Mouse (Mus musculus) embryo, embryonic 9.5 days (tissue): ENCODE measurements at regions not wholly inside any gene's neighbourhood (a gene's known extent, or its start where the extent isn't known, plus 50 kb on each side); places are given as distances from the start of the nearest gene placed in this dataset.

Source experiments
- DNase-seq: peaks from one replicate; pipeline ENCODE4 v3.0.0-alpha.2; 2017; ENCODE audit errors: extremely low spot score

- peak; percentile 76 for DNase-seq
Observed at GRCm38 (mm10) chr10:83819266-83819949, 96.7 kb downstream of the 1500009L16Rik start.

- DNase-seq = no peak
Observed at GRCm38 (mm10) chr10:83819950-83820275, 97.2 kb downstream of the 1500009L16Rik start.

- no peak for DNase-seq
Observed at GRCm38 (mm10) chr10:83821089-83821488, 98.4 kb downstream of the 1500009L16Rik start.

- DNase-seq = no peak
Observed at GRCm38 (mm10) chr10:83826105-83826504, 103.4 kb downstream of the 1500009L16Rik start.

GRCm38 (mm10) chr10:83836351-83836750, 113.7 kb downstream of the 1500009L16Rik start:
- no peak for DNase-seq

- no peak for DNase-seq
Observed at GRCm38 (mm10) chr10:83840226-83840625, 117.6 kb downstream of the 1500009L16Rik start.

- no peak for DNase-seq
Observed at GRCm38 (mm10) chr10:83850881-83851280, 128.2 kb downstream of the 1500009L16Rik start.

GRCm38 (mm10) chr10:83852194-83852593, 129.5 kb downstream of the 1500009L16Rik start:
- DNase-seq = no peak

- no peak for DNase-seq
Observed at GRCm38 (mm10) chr10:83852806-83853205, 130.1 kb downstream of the 1500009L16Rik start.

- no peak for DNase-seq
Observed at GRCm38 (mm10) chr10:83857794-83858442, 135.3 kb downstream of the 1500009L16Rik start.

- no peak for DNase-seq
Observed at GRCm38 (mm10) chr10:83858689-83859088, 136.0 kb downstream of the 1500009L16Rik start.

- no peak for DNase-seq
Observed at GRCm38 (mm10) chr10:83859633-83860032, 137.0 kb downstream of the 1500009L16Rik start.

- no peak for DNase-seq
Observed at GRCm38 (mm10) chr10:83861574-83862190, 139.0 kb downstream of the 1500009L16Rik start.

- no peak for DNase-seq
Observed at GRCm38 (mm10) chr10:83864591-83864990, 141.9 kb downstream of the 1500009L16Rik start.

GRCm38 (mm10) chr10:83865929-83866328, 143.3 kb downstream of the 1500009L16Rik start:
- no peak for DNase-seq

- DNase-seq = no peak
Observed at GRCm38 (mm10) chr10:83871736-83872400, 149.2 kb downstream of the 1500009L16Rik start.

- no peak for DNase-seq
Observed at GRCm38 (mm10) chr10:83878745-83879144, 156.1 kb downstream of the 1500009L16Rik start.

GRCm38 (mm10) chr10:83882119-83882890, 159.6 kb downstream of the 1500009L16Rik start:
- DNase-seq = peak; percentile 38

- no peak for DNase-seq
Observed at GRCm38 (mm10) chr10:83882891-83883185, 160.2 kb downstream of the 1500009L16Rik start.

GRCm38 (mm10) chr10:83884553-83884952, 161.9 kb downstream of the 1500009L16Rik start:
- DNase-seq = no peak

GRCm38 (mm10) chr10:83888587-83888986, 165.9 kb downstream of the 1500009L16Rik start:
- DNase-seq = no peak

GRCm38 (mm10) chr10:83895741-83896150, 173.1 kb downstream of the 1500009L16Rik start:
- DNase-seq = no peak
